Mouse (Mus musculus) liver, embryonic 14.5 days (tissue): ENCODE measurements around the gene Zfp488. TPM values are rescaled to one million over a fixed set of nuclear protein-coding genes. Genes with fewer than 3 reads are reported as not detected.

Experiments used
- ATAC-seq: fragments of 200-750 bp; cut with Nextera tagmentation; 2 replicates; pipeline ENCODE4 v1.8.0; 2017; ENCODE audit warnings: moderate number of reproducible peaks, mild to moderate bottlenecking, moderate library complexity; ENCODE audit not compliant: insufficient read depth
- DNase-seq, 3 experiments: peaks; one replicate each; pipeline ENCODE4 v3.0.0-alpha.2; 2012 to 2013; ENCODE audit warnings: low read depth in 3 of 3, low spot score in 3 of 3
- H3K27ac ChIP-seq: fragments of 300-500 bp; sonication (generic); 2 replicates; pipeline ENCODE4 v1.5.1; 2014; ENCODE audit warnings: moderate library complexity, mild to moderate bottlenecking, control low read depth, inconsistent platforms
- H3K27me3 ChIP-seq: fragments of 300-500 bp; sonication (generic); 2 replicates; pipeline ENCODE4 v1.6.1; 2014; ENCODE audit warnings: mild to moderate bottlenecking, low read length, moderate library complexity; ENCODE audit not compliant: control insufficient read depth, insufficient read depth
- H3K36me3 ChIP-seq: fragments of 300-500 bp; sonication (generic); replicated peaks from 2 replicates; pipeline ENCODE4 v1.6.1; 2014; ENCODE audit warnings: low read depth; ENCODE audit not compliant: control insufficient read depth, insufficient read depth
- H3K4me1 ChIP-seq, 2 experiments: fragments of 200-500 bp in 1 of 2; fragments of 300-500 bp in 1 of 2; sonication (generic) in 1 of 2; replicated peaks; 2 replicates each; pipeline ENCODE4 v1.6.1; 2012 to 2014; ENCODE audit warnings: antibody characterized with exemption in 1 of 2, inconsistent platforms in 1 of 2, low read length in 1 of 2; ENCODE audit not compliant: control insufficient read depth in 2 of 2, insufficient read depth in 2 of 2
- H3K4me2 ChIP-seq: fragments of 300-500 bp; sonication (generic); 2 replicates; pipeline ENCODE4 v1.6.1; 2014; ENCODE audit warnings: low read depth, mild to moderate bottlenecking, control low read depth, moderate library complexity
- H3K4me3 ChIP-seq, 2 experiments: fragments of 200-500 bp in 1 of 2; fragments of 300-500 bp in 1 of 2; sonication (generic) in 1 of 2; 2 replicates each; pipeline ENCODE4 v1.5.1; 2012 to 2014; ENCODE audit warnings: low read depth in 2 of 2, low read length in 2 of 2, mild to moderate bottlenecking in 2 of 2, control low read depth in 1 of 2, inconsistent platforms in 1 of 2, moderate library complexity in 1 of 2; ENCODE audit not compliant: insufficient read depth in 1 of 2
- H3K9ac ChIP-seq: fragments of 300-500 bp; sonication (generic); replicated peaks from 2 replicates; pipeline ENCODE4 v1.6.1; 2014; ENCODE audit warnings: mild to moderate bottlenecking, control low read depth, moderate library complexity
- H3K9me3 ChIP-seq: fragments of 300-500 bp; sonication (generic); 2 replicates; pipeline ENCODE4 v1.6.1; 2016; ENCODE audit warnings: low read length, mixed read lengths; ENCODE audit not compliant: control insufficient read depth
- CTCF ChIP-seq: IDR thresholded peaks from 2 replicates; pipeline ENCODE4 v1.5.1; 2016; ENCODE audit warnings: antibody characterized with exemption, low read depth, control low read depth
- EP300 ChIP-seq: IDR thresholded peaks from 2 replicates; pipeline ENCODE4 v1.6.1; 2016; ENCODE audit warnings: antibody characterized with exemption, low read depth
- WGBS: fragments of 180-500 bp; shearing (Covaris S2); extraction: QIAGEN DNeasy Blood & Tissue Kit; methylation state at CpG from one replicate; pipeline ENCODE4 v1.1.7; 2014; ENCODE audit not compliant: insufficient replicate concordance; 5-methylcytosine and 5-hydroxymethylcytosine counted together
- polyA plus RNA-seq, 2 experiments: library from polyadenylated mRNA; depleted of rRNA in 1 of 2; stranded (reverse) in 1 of 2; unstranded in 1 of 2; fragments of >200 nt; fragmentation: Nextera tagmentation in 1 of 2; extraction: Ambion mirVana in 1 of 2; gene quantifications; 2 replicates each; pipeline versions ENCODE4 v1.2.1 to v1.2.3; 2012 to 2014

Zfp488 gene
- polyA plus RNA-seq, 2 experiments, result not detected

GRCm38 (mm10) chr14:33972679-33973078 lies 5.9 kb downstream of the Zfp488 start:
- ATAC-seq, result no peak
- Histone ChIP-seq H3K9me3 (no peaks in the 10 kb centered on the region), H3K27ac (no peak overlapping the region), H3K36me3 (no peaks in the 10 kb centered on the region), H3K4me3 (no peak overlapping the region), H3K4me1 (no peaks in the 10 kb centered on the region), H3K4me2 (no peak overlapping the region), H3K9ac (no peak overlapping the region), H3K27me3 (no peaks in the 10 kb centered on the region)
- peak; percentile 52; the same call in 1 of the 2 replicates for TF ChIP-seq CTCF
- TF ChIP-seq EP300, result no peak
- no peak for DNase-seq
- WGBS, result 40% methylated on average over 7 of the region's 7 CpGs

DNA sequence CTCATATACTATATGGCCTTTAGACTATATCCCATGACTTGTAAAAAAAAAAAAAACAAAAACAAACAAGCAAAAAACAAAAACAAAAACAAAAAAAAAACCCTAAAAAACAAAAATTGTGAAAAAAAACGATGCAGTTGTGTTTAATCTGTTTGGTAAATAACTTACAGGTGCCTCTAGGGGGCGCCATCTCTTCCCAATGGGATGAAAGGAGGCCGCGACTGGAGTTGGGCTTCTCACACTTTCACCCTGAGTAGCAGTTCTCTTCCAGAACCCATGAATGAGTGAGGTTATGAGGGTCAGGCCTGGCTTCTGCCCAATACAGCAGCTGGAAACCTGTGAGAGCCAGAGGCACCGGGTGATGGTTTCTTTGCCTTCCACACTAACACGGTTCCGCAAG lies 12.9 kb downstream of the Zfp488 start:
- no peak for ATAC-seq
- Histone ChIP-seq H3K4me2 (no peak overlapping the region), H3K4me3 (no peak overlapping the region), H3K9ac (no peak overlapping the region), H3K9me3 (no peaks in the 10 kb centered on the region), H3K36me3 (no peaks in the 10 kb centered on the region), H3K27ac (no peak overlapping the region), H3K27me3 (no peaks in the 10 kb centered on the region), H3K4me1 (no peaks in the 10 kb centered on the region)
- no peak for DNase-seq
- TF ChIP-seq CTCF (peak; percentile 33; the same call in 1 of the 2 replicates), EP300 (no peak)
- 53% methylated on average over 7 of the region's 7 CpGs for WGBS

DNA sequence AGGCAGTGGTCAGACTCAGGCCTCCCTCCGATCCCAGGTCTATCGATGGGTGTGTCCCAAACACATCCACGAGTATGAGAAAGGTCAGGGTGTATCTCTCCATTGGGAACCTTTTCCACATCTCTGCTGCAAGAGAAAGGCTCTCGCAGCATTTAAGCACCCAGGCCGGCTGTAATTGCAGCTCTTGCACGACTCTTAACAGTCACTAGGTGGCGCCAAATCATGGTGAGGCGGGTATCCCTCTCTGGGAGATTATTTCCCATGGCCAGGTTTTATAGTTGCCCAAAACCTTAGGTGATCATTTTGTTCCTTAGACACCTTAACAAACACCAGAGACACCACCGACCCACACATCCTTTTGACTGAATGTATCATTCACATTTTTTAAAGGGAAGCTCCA lies 19.2 kb downstream of the Zfp488 start:
- 10% methylated on average over 9 of the region's 9 CpGs for WGBS
- no peak for DNase-seq
- H3K9me3 ChIP-seq, result no peaks in the 10 kb centered on the region
- TF ChIP-seq EP300, result no peak
- peak; percentile 77 for TF ChIP-seq CTCF
- no peak overlapping the region for H3K9ac ChIP-seq
- H3K4me3 ChIP-seq, result no peak overlapping the region
- H3K4me2 ChIP-seq, result no peak overlapping the region
- no peak for ATAC-seq
- H3K4me1 ChIP-seq, result no peaks in the 10 kb centered on the region
- no peaks in the 10 kb centered on the region for H3K27me3 ChIP-seq
- H3K36me3 ChIP-seq, result no peaks in the 10 kb centered on the region
- H3K27ac ChIP-seq, result no peak overlapping the region

- DNase-seq, result no peak
- Histone ChIP-seq H3K36me3 (no peaks in the 10 kb centered on the region), H3K9ac (no peak overlapping the region), H3K4me3 (no peak overlapping the region), H3K27ac (no peak overlapping the region), H3K4me1 (no peaks in the 10 kb centered on the region), H3K27me3 (no peaks in the 10 kb centered on the region), H3K4me2 (no peak overlapping the region), H3K9me3 (no peaks in the 10 kb centered on the region)
- ATAC-seq, result no peak
- WGBS, result 37% methylated on average over 3 of the region's 3 CpGs
- TF ChIP-seq CTCF, result no peak
- TF ChIP-seq EP300, result no peak
These were observed 19.7 kb downstream of the Zfp488 start for GRCm38 (mm10) chr14:33958841-33959240.

- no peaks in the 10 kb centered on the region for H3K4me1 ChIP-seq
- no peak for ATAC-seq
- H3K4me2 ChIP-seq, result no peak overlapping the region
- H3K36me3 ChIP-seq, result no peaks in the 10 kb centered on the region
- TF ChIP-seq EP300 (no peak), CTCF (no peak)
- DNase-seq, result no peak
- no peak overlapping the region for H3K4me3 ChIP-seq
- H3K9me3 ChIP-seq, result no peaks in the 10 kb centered on the region
- no peak overlapping the region for H3K27ac ChIP-seq
- 54% methylated on average over 4 of the region's 4 CpGs for WGBS
- H3K27me3 ChIP-seq, result no peaks in the 10 kb centered on the region
- no peak overlapping the region for H3K9ac ChIP-seq
These were observed 20.4 kb downstream of the Zfp488 start for GRCm38 (mm10) chr14:33958186-33958585.
